Mouse (Mus musculus): ENCODE results near the gene 1700003E16Rik.

1700003E16Rik gene

DNA sequence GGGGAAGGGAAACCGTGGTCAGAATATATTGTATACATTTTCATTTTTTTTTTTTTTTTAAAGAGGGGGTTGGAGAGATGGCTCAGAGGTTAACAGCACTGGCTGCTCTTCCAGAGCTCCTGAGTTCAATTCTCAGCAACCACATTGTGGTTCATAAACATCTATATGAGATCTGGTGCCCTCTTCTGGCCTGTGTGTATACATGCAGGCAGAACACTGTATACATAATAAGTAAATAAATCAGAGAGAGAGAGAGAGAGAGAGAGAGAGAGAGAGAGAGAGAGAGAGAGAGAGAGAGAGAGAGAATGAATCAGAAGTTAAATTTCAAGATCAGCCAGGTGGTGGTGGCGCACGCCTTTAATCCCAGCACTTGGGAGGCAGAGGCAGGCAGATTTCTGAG lies 3.3 kb downstream of the 1700003E16Rik start:
- peak; percentile 72 for DNase-seq (ENCODE audit: low read depth, low spot score)

DNA sequence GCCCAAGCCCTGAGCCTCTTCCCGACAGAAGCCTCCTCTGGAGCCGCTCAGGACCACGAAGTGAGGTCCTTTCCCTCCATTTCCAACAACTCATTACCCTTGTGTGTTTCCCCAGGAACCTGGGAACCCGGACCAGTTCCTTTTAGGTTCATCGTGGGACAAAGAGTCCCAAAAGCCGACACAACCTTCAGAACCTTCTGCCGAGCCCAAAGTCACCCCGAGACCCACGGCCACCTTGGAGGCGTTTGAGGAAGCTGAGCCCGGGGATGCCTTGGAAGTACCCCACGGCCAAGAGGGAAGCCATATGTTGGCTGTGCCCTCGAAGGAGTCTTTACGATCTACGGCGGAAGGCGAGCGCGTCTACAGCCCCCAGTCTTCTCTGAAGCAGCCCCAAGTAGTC lies 5.2 kb downstream of the 1700003E16Rik start:
- no peak for DNase-seq (ENCODE audit: low read depth, low spot score)

DNA sequence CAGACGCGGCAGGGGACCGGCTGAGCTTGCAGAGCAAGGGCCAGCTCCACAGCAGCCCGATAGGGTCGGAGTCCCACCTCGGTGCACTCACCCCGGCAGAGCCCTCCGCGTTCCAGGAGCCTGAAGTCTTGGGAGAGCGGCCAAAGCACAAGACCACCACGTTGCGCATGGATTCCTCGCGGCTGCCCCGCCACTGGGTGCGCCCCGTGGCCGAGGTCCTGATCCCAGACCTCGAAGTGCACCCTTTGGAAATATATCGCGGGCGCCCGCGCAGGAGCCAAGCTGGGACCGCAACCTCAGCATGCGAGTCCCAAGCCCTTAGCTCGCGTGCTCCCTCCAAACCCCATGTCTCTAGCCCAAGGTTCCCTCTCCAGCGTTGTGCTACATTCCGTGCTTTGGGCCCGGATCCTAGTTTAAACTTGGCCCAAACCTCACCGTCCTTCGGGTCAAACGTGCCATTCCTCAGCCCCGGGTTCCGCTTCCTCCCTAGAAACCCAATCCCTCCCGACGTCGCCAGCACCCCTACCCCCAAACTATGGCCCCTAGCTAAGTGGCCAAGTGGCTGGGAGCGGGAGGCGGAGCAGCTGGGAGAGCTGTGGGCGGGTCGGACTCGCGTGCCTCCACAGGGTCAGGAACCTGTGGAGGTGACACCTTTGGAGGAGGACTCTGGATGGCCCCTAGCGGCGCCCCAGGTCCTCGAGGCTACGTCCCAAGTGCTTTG lies 5.9 kb downstream of the 1700003E16Rik start:
- no peak for DNase-seq (ENCODE audit: low read depth, low spot score)

DNA sequence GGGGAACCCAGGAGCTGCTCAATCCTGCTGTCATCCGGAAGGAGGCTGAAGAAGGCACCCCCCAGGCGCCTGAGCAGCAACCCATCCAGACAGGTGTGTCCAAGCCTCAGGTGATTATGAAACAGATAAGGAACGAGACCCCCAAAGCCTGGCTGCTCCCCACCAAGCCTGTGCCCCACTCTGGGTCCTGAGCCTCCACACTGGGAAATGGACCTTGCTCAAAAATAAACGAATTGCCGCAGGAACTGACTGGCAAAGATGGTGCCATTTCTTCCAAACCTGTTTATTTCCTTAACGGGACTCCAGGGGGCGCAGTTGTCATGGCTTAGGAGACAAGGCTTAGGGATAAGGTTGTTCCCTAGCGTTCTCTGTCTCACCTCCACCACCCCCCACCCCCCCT lies 6.5 kb downstream of the 1700003E16Rik start:
- DNase-seq (ENCODE audit: low read depth, low spot score): peak; percentile 81

DNA sequence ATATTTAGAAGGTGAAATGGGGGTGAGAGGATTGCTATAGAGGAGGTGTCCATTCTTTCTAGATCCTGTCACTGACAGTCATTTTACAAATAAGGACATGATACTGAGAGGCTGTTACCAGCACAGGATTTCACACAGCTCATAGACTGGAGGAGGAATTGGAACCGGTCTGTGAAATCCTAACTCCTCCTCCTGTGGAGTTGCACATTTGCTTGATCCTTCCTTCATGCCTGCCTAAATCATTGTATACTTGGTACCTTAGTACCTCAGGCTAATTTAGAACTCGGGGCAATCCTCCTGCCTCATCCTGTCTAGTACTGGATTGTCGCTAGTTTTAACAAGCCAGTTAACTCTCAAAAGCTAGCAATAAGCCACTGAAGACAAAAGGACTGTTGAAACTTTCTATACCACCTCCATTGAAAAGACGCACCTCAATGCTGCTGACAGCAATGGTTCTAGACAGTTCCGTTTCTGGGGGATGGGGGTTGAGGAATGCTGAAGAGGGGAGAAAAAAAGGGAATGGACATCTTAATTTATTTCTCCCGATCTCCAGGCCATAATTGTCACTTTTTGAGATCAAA lies 8.9 kb downstream of the 1700003E16Rik start:
- DNase-seq (ENCODE audit: low read depth, low spot score): no peak

DNA sequence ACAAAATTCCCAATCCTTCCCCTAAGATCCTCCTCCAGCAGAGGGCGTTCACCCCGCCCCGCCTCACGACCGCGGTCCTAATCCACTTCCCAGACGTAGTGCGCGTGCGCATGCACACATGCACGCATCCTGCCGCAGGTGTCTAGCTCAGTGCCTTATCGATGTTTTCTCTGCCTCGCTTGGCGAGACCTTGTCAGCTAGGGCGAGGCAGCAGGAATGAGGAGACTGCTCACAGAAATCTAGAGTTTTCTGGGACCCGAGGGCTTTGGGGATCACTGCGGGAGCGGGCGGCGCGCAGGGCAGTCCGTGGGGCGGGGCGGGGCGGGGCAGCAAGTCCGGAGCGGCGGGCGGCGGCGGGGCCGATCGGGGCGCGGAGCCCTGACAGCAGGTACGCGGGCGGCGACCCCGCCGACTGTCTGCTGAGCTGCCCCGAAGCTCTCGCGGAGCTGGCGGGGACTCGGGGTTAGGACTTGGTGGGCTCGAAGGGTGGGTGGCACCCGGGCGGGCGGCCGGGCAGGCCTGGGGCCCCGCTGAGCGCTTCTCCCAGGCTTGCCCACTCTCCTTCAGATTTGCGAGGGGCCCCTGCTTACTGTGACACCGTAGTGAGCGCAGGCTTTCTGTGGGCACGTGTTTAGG lies 9.5 kb downstream of the 1700003E16Rik start, which contains the start of gene Dctn1:
Gene Dctn1, plus strand, starts transcription at position 314 of the 636 bp plus-strand sequence.
- peak; percentile 95 for DNase-seq (ENCODE audit: low read depth, low spot score)

DNA sequence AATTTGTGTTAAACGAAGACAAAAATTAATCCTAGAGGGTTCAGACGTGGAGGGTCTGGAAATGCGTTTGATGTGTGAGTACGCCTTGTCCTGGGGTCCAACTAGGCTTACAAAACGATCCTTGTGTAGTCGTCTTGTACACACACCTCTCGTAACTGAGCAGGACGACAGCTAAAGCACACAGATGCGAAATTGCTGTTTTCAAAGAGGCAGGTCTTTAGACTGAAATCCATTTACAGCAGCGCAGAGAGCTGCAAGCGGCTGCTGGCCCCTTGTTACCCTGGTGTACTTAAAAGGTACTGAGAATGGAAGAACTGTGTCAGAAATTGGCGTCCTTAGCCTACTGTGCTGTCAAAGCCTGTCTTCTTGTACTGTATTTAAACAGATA lies 10.0 kb downstream of the 1700003E16Rik start:
- DNase-seq (ENCODE audit: low read depth, low spot score): no peak

DNA sequence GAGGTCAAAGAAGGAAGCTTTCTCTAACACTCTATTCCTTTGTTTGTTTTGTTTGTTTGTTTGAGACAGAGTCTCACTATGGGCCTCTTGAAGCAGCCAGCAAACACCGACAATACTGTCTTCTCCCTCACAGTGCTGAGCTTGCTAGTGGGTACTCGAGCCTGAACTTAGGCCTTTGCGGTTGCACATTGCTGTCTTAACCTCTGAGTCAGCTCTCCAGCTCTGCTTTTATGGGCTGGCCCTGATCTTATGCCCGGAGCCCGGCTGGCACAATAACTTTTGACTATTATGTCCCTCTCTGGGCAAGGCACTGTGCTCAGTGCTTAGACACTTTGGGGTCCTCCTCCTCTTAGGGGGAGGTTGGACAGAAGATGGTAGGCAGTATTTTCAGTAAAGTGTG lies 13.7 kb downstream of the 1700003E16Rik start:
- DNase-seq (ENCODE audit: low read depth, low spot score): no peak

DNA sequence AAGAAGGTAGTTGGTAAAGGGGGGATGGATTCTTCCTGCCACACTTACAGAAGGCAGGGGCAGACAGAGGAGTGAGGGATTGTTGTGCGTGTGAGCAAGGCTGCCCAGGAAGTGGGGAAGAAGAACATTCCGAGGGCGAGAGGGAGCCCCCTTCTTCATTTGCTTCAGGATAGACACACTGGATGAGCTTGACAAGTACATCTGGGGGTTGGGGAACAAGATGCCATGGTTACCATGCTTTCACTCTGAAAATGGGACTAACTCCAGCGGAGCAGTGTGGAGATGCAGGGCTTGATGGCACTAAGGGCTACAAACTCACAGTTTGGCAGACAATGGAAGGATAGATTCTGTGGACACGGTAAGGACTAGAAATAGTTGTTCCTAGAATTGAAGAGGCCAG lies 14.9 kb downstream of the 1700003E16Rik start:
- no peak for DNase-seq (ENCODE audit: low read depth, low spot score)

DNA sequence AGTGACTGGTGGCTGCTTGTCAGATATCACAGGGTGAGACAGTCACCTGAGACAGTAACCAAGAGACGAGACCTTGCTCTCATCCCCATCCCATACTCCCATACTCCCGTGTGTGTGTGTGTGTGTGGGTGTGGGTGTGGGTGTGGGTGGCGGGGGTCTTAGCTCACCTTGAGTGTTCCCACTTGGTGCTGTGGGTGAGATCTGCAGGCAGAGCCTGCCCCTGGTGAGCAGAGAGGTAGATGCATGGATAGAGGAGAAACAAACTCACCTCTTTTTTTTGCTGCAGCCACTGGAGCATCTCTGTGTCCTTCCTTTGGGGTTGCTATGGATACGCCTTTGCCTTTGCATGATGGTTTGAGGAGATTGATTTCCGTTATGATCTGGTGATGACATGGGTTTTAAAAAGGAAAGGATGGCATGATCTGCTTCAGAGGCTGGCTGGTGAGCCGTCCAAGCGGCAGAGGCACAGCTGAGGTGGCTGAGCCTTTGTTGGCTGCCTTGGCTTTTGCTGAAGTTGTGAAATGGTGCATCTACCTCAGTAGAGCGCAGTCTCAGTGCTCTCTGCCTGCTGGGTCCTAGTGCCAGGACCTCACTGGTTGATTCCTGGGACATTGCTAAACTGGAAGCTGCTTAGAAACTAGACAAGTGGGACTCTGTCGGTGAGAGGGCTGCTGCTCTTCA lies 16.2 kb downstream of the 1700003E16Rik start:
- no peak for DNase-seq (ENCODE audit: low read depth, low spot score)

DNA sequence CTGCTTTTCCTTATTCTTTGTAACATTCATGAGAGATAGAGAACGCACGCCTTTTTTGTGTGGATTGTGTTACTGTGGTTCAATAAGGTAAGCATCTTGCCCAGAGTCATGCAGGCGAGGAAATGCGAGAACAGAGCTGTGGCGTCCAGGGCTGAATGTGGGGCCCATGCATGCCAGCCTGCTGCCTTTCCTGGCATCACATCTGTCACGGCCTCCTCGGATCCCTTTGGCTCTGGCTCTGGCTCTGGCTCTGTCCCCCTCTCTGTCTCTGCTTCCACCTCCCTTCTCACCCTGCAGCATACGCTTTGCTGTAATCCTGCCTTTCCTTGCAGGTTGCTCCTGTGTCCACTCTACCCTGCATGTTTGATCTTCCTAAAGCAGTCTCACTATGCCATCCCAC lies 19.8 kb downstream of the 1700003E16Rik start:
- DNase-seq (ENCODE audit: low read depth, low spot score): no peak

DNA sequence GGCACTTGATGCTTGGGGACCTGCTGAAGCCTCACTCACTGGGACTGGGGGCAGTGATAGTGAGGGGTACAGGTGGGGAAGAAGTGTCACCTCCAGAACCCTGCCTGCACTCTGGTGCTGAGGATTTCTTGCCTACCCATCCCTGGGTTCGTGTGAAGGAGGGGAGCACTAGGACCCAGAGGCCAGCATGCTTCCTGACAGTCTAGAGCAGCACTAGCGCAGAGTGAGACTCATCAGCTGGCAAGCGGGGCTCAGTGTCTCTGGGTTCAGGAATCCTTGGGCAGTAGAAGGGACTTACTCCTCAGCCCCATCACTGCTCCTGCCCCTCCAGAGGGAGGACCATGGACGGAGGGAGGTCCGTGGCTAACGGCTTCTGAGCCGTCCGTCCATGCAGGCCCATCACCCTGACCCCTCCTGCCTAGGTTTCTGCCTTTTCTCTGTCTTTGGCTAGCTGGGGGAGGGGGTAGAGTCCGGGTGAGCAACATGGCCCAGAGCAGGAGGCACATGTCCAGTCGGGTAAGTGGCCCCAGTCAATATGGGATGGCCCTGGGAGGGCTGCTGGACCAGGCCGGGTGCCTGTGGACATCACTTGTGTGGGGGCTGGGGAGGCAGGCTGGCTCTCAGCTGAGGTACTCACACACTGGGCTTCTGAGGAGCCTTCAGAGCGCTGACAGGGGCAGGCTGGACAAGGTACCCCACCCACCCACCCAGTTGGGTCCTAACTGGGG lies 23.4 kb downstream of the 1700003E16Rik start:
- DNase-seq (ENCODE audit: low read depth, low spot score): peak; percentile 29

DNA sequence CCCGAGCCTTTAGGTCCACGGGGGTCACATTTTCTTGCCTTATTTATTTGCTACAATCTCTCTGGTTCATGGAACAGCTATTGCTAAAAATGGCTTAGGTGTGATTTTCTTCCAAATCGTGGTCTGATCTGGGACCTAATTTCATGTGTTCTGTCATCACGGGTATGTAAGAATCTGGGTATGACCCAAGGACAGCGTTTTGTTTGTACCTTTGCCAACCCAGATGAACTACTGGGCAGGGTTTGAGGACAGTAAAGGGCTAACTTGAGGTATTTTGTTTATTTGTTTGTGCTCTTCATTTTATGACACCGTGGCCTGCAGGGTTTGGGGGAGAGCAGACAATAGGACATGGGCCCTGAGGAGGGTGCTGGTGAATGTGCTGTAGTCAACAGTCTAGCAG lies 24.4 kb downstream of the 1700003E16Rik start:
- DNase-seq (ENCODE audit: low read depth, low spot score): no peak

DNA sequence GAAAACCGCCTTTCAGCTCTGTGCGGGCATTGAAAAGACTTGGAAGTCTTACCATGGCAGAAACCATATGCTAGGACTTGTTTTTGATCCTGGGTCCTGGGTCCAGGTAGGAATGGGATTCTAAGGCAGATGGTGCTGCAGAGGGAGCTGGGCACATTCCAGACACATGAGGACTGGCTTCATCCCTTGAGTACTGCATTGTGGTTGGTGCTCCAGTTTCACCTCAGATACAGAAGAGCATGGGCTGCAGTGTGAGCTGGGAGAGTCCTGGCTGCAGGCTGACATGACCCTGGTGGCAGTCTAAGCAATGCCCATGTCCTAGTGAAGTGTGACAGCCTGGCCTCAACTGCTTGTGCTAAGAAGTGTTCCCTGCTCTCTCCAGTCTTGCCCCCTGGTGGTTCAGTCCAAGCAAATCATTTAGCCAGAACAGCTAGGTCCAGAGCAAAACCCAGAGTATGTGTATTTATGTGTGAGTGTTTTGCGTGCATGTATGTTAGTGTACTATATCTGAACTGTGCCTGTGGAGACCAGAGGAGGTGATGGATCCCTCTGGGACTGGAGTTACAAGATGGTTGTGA lies 28.7 kb downstream of the 1700003E16Rik start:
- peak; percentile 18 for DNase-seq (ENCODE audit: low read depth, low spot score)

DNA sequence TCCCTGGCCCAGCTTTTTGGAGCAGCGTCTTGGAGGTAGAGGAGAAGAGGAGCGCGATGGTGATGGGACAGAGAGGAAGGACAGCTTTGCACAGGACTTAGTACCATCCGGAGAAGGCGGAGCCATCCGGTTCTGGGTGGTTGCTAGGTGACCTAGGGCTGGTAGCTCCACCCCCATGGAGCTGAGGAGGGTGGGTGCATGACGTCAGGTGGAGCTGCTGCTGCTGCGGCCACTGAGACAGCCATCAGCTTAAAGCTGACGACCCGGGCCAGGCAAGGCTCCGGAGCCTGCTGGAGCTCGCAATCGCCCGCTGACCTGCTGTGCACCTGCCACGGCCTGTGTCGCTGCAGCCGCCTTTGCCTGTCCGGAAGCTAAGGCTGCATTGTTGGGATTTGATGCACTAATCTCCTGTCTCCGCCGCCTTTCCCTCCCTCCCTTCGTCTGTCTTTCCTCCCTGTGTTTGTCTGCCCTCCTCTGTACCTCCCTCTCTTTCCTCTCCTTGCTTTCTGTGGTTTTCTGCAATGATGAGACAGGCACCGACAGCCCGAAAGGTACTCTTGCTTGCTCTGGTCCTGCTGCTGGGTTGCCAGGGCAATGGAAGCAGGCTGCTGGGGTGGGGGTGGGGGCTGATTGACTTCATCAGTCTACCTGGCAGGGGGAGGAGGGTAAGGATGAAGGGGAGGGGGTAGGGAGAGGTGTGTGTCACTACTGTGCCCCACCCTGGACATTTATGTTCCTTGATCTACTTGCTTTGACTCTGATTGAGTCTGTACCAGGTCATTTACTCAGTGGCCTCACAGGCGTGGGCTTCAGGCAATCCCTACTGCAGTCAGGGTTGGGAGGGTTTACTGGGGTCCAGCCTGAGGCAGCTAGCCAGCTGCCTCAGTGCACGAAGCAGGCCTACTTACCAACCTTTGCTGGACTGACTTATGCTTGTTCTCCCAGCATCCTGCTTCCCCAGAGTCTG lies 30.0 kb downstream of the 1700003E16Rik start:
- peak; percentile 83 for DNase-seq (ENCODE audit: low read depth, low spot score)

DNA sequence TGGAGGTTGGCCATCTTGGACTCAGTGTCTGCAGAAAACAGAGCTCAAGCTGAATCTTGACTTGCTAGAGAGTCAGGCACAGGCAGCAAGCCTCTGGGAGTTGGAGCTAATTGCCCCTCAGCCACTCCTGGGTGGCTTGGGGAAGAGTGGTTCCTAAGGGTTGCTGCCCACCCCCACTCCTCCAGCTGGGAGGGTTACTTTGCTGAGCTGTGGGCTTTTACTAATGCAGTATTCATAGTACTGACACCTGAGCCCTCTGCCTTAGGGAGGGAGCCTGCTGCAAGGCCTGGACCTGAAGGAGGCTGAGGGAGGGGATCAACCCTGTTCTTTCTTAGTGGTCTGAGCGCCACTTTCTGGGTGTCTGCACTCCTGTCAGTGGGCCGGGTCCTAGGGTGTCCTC lies 30.7 kb downstream of the 1700003E16Rik start:
- no peak for DNase-seq (ENCODE audit: low read depth, low spot score)

DNA sequence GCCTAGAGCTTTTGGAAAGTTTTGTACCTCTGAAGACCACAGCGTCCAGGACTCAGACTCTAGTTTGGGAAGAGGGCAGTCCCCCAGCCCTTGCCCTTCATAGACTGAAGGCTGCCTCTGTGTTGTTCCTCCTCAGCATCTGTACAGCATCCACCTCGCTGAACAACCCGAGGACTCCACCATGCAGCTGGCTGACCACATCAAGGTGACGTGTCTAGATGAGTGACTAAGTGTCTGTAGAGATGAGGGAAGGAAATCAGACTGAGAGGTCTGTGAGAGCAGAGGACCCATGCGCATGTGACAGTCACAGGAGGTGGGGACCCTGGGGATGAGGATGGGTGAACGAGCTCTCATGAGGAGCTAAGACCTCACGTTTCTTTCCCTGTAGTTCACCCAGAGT lies 37.4 kb downstream of the 1700003E16Rik start:
- no peak for DNase-seq (ENCODE audit: low read depth, low spot score)

DNA sequence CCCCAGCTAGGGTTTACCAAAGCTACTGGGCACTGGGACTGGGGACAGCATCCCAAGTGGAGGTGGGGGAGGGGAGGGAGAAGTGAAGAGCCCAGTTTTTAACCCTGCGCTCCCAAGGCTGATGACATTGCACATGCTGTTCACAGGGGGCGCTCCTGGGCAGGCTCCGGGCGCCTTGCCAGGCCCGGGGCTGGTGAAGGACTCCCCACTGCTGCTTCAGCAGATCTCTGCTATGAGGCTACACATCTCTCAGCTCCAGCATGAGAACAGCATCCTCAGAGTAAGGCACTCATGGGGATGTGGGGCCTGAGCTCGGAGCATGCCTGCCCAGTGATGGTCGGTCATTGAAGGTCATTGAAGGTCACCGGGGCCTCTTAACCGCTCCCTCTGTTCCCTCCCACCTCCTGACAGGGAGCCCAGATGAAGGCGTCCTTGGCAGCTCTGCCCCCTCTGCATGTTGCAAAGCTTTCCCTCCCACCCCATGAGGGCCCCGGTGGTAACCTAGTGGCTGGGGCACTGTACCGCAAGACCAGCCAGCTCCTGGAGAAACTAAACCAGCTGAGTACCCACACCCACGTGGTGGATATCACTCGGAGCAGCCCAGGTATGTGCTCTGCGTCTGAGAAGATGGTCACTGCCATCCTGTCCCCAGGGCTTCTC lies 41.3 kb downstream of the 1700003E16Rik start:
- DNase-seq (ENCODE audit: low read depth, low spot score): no peak

DNA sequence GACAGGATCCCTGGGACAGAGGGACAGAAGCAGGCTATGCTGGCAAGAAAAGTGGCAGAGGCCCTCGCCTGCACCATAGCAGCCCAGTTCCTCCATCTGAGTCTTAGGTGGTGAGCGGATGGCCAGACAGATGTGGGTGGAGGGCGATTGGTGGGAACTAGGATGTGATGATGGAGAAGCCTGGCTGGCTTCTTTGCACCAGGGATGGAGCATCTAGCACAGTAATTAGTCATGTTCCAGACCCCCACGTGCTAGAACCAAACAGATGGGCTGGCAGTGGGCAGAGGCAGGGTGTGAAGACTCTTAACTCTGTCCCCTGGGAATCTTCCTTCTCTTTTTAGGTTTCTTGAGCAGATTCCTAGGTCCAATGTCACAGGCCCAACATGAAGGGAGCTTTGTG lies 47.1 kb downstream of the 1700003E16Rik start:
- no peak for DNase-seq (ENCODE audit: low read depth, low spot score)

DNA sequence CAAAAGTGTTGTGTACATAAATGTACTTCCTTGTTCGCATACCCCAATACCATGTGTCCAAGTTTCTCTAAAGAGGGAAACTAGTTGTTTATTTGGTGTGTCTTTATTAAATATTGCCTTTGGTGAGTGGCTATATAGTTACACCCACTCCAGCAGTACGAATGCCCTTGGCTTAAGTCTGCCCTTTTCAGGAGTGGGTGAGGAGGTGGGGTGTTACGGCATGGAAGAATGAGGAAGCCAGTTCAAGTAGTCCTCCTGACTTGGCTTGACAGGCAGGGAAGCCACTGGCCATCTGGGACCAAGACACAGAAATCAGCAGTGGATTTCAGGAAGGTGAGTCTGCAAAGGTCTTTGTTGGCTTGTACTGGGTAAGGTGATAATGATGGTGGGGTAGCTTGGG lies 49.6 kb downstream of the 1700003E16Rik start:
- DNase-seq (ENCODE audit: low read depth, low spot score): no peak

All from mesoderm, embryonic 11.5 days (tissue).